Mouse (Mus musculus) right cerebral cortex, postnatal 4 days (tissue): Measurements from ENCODE around the gene Gm32687.
"Not testable (repeated sequence)": the region's sequence is repeated elsewhere in the genome, so short reads cannot be mapped to it uniquely, and the experiment has no call there.

ENCODE experiments used
- DNase-seq: peaks from one replicate; pipeline ENCODE4 v3.0.0-alpha.2; 2022

Gene Gm32687

DNA sequence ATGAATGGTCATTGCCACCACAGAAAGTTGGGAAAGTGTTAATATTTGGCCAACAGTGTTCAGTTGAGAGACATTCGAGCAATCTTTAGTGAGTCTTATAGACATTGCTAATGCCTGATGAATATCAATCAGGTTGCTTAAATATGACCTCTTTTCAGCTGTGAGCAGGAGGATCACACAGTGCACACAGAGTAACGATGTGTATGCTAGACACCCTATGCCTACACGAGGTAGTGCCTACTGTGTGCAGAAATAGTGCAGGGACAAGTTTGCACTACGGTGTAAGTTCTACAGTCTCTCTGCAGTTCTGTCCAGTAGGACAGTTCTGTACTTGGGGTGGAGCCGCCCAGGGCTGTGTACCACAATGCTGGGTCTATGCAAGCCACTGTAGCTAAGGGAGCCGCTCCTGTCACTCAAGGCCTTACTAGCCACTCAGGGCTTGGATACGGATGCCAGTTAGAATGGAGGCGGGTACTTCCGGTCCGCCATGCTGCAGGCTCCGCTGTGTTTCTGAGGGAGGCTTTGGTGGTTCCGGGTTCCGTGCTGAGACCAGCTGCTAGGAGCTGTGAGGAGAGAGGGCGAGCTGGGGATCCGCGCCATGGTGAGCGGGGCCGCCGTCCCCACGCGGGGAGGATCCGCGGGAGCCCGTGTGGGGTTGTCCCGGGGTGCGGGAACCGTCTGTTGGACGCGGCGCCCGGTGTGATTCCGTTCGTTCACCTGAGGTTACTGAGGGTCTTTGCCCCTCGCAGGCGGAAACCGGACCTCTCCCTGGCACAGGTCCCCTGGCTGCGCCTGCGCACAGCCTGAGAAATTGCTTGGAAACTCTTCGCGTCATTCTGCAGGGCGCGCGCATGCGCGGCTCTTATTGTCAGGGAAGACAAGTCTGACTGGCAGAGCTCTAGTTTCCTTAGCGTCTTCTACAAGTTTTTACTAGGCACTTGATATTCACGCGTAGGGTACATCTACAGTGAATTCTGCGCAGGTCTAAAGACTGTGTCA, at the start of gene Gm32687:
Gm32687 (plus strand) TSS at position 526 of the 999 bp plus-strand sequence.
- DNase-seq, result peak; percentile 1

- DNase-seq, result not testable (repeated sequence)
Measured at GRCm38 (mm10) chr10:81846219-81846618, 17.5 kb upstream of the Gm32687 start.

- DNase-seq, result not testable (repeated sequence)
Measured at GRCm38 (mm10) chr10:81929842-81930743, 66.4 kb downstream of the Gm32687 start, which contains the start of gene Zfp781. Gene Zfp781 (minus strand): TSS chr10:81930480.
